Mouse (Mus musculus) intestine, postnatal 0 days (tissue): Measurements from ENCODE around the gene Slc27a3. TPM values are rescaled to one million over a fixed set of nuclear protein-coding genes. Genes with fewer than 3 reads are reported as not detected.

Source experiments
- ATAC-seq: fragments of 200-750 bp; cut with Nextera tagmentation; 2 replicates; pipeline ENCODE4 v1.8.0; 2017; ENCODE audit warnings: mild to moderate bottlenecking, moderate TSS enrichment, moderate library complexity
- H3K27ac ChIP-seq: fragments of 300-500 bp; sonication (generic); 2 replicates; pipeline ENCODE4 v1.5.1; 2014; ENCODE audit warnings: mild to moderate bottlenecking, low read depth, low read length, moderate library complexity
- H3K27me3 ChIP-seq: fragments of 300-500 bp; sonication (generic); replicated peaks from 2 replicates; pipeline ENCODE4 v1.6.1; 2014; ENCODE audit warnings: low read length, mixed read lengths; ENCODE audit not compliant: control insufficient read depth, insufficient read depth
- H3K36me3 ChIP-seq: fragments of 300-500 bp; sonication (generic); 2 replicates; pipeline ENCODE4 v1.6.1; 2014; ENCODE audit warnings: mild to moderate bottlenecking, moderate library complexity; ENCODE audit not compliant: control insufficient read depth, insufficient read depth
- H3K4me1 ChIP-seq: fragments of 300-500 bp; sonication (generic); replicated peaks from 2 replicates; pipeline ENCODE4 v1.6.1; 2014; ENCODE audit warnings: antibody characterized with exemption, low read length, mixed read lengths; ENCODE audit not compliant: control insufficient read depth, insufficient read depth
- H3K4me2 ChIP-seq: fragments of 300-500 bp; sonication (generic); replicated peaks from 2 replicates; pipeline ENCODE4 v1.6.1; 2014; ENCODE audit warnings: low read depth, mild to moderate bottlenecking, moderate library complexity
- H3K4me3 ChIP-seq: fragments of 300-500 bp; sonication (generic); 2 replicates; pipeline ENCODE4 v1.5.1; 2014; ENCODE audit warnings: low read depth, low read length
- H3K9ac ChIP-seq: fragments of 300-500 bp; sonication (generic); 2 replicates; pipeline ENCODE4 v1.6.1; 2014; ENCODE audit warnings: mild to moderate bottlenecking, low read depth, low read length
- H3K9me3 ChIP-seq: fragments of 300-500 bp; sonication (generic); 2 replicates; pipeline ENCODE4 v1.6.1; 2016; ENCODE audit warnings: mixed run types; ENCODE audit not compliant: control insufficient read depth
- CTCF ChIP-seq: sonication (generic); IDR thresholded peaks from 2 replicates; pipeline ENCODE4 v1.5.1; 2016; ENCODE audit warnings: low read depth, mild to moderate bottlenecking, control low read depth, antibody characterized with exemption, moderate library complexity
- WGBS: fragments of 180-500 bp; shearing (Covaris S2); extraction: QIAGEN DNeasy Blood & Tissue Kit; methylation state at CpG from one replicate; pipeline ENCODE4 v1.1.7; 2014; 5-methylcytosine and 5-hydroxymethylcytosine counted together
- polyA plus RNA-seq: library from polyadenylated mRNA; unstranded; fragments of >200 nt; fragmentation: Nextera tagmentation; extraction: Ambion mirVana; gene quantifications from 2 replicates; pipeline ENCODE4 v1.2.1, GENCODE M21; 2015

Gene Slc27a3
- 2.5 and 2.9 TPM in 2 replicates for polyA plus RNA-seq

GRCm38 (mm10) chr3:90389511-90390490 is at the start of gene Slc27a3:
Gene Slc27a3, minus strand, starts transcription at chr3:90389938.
- no peak for TF ChIP-seq CTCF
- Histone ChIP-seq H3K36me3 (peaks cover 38% of the 10 kb centered on the region), H3K27me3 (no peaks in the 10 kb centered on the region), H3K27ac (no peak within 1 kb of the TSS), H3K9me3 (no peaks in the 10 kb centered on the region), H3K4me2 (peak within 1 kb of the TSS; percentile 96), H3K4me1 (0 out of 2 replicates have a peak, but pooled peaks cover 4% of the 10 kb centered on the region), H3K4me3 (peak within 1 kb of the TSS; percentile 56), H3K9ac (peak within 1 kb of the TSS; percentile 37)
- 2% methylated on average over 54 of the region's 55 CpGs for WGBS
- peak; percentile 36 for ATAC-seq

GRCm38 (mm10) chr3:90437131-90437530 is 47.4 kb upstream of the Slc27a3 start:
- ATAC-seq, result no peak
- H3K4me1 ChIP-seq, result peaks cover 3% of the 10 kb centered on the region; the same call in 1 of the 2 replicates
- H3K27me3 ChIP-seq, result no peaks in the 10 kb centered on the region
- no peak overlapping the region for H3K4me3 ChIP-seq
- no peak overlapping the region for H3K27ac ChIP-seq
- no peak overlapping the region for H3K9ac ChIP-seq
- H3K4me2 ChIP-seq, result no peak overlapping the region
- no peaks in the 10 kb centered on the region for H3K9me3 ChIP-seq
- no peaks in the 10 kb centered on the region for H3K36me3 ChIP-seq
- TF ChIP-seq CTCF, result no peak
- WGBS, result 50% methylated on average over 4 of the region's 4 CpGs

- no peak for TF ChIP-seq CTCF
- Histone ChIP-seq H3K9ac (0 out of 2 replicates have a peak overlapping the region, but pooled peaks have one; percentile 86), H3K9me3 (no peaks in the 10 kb centered on the region), H3K4me1 (peaks cover 5% of the 10 kb centered on the region; the same call in 1 of the 2 replicates), H3K27ac (peak overlapping the region; percentile 97; the same call in 1 of the 2 replicates), H3K36me3 (no peaks in the 10 kb centered on the region), H3K4me2 (peak overlapping the region; percentile 96), H3K27me3 (no peaks in the 10 kb centered on the region), H3K4me3 (peak overlapping the region; percentile 69)
- ATAC-seq, result no peak
- 37% methylated on average over 11 of the region's 11 CpGs for WGBS
Measured at GRCm38 (mm10) chr3:90434073-90434730, 44.5 kb upstream of the Slc27a3 start.

GRCm38 (mm10) chr3:90433381-90434020 is 43.8 kb upstream of the Slc27a3 start, which contains the start of gene Ints3:
Gene Ints3, minus strand, starts transcription at chr3:90433622.
- Histone ChIP-seq H3K4me2 (peak within 1 kb of the TSS; percentile 96), H3K9me3 (no peaks in the 10 kb centered on the region), H3K27me3 (no peaks in the 10 kb centered on the region), H3K4me1 (peaks cover 5% of the 10 kb centered on the region; the same call in 1 of the 2 replicates), H3K27ac (peak within 1 kb of the TSS; percentile 97), H3K4me3 (peak within 1 kb of the TSS; percentile 69), H3K9ac (peak within 1 kb of the TSS; percentile 86), H3K36me3 (no peaks in the 10 kb centered on the region)
- WGBS, result under 1% methylated on average over 52 of the region's 52 CpGs
- 0 out of 2 replicates have a peak, but pooled peaks have one; percentile 19 for TF ChIP-seq CTCF
- ATAC-seq, result peak; percentile 100

- Histone ChIP-seq H3K4me3 (peak overlapping the region; percentile 69), H3K27ac (peak overlapping the region; percentile 97), H3K9me3 (no peaks in the 10 kb centered on the region), H3K36me3 (no peaks in the 10 kb centered on the region), H3K4me2 (peak overlapping the region; percentile 96), H3K27me3 (no peaks in the 10 kb centered on the region), H3K4me1 (peaks cover 5% of the 10 kb centered on the region; the same call in 1 of the 2 replicates), H3K9ac (peak overlapping the region; percentile 86)
- WGBS, result 3% methylated on average over 12 of the region's 12 CpGs
- no peak for TF ChIP-seq CTCF
- peak; percentile 11; the same call in 1 of the 2 replicates for ATAC-seq
Measured at GRCm38 (mm10) chr3:90432811-90433219, 43.1 kb upstream of the Slc27a3 start.
